ENCODE assay signal across 21 mouse cellular contexts in genomic region chr11:119959714-119960113, GRCm38 (mm10). TPM values are rescaled to one million over a fixed set of nuclear protein-coding genes. Genes with fewer than 3 reads are reported as not detected.
A peak's percentile ranks its signal among the peaks of the same experiment; 100 is the strongest.
DNase-seq lines count a peak whose midpoint lies in the region; ATAC-seq and TF ChIP-seq lines count a peak whose summit lies in the region.
"Had no signal": no experiment of that assay in that cellular context is flagged by ENCODE, and none has a peak within 500 bp of the region (broad histone marks: within the 10 kb centered on the region; RNA-seq: fewer than 3 reads in every experiment).

No protein-coding gene starts in this region.

- no peak overlapping the region for H3K9ac ChIP-seq in lung, embryonic 15.5 days
- H3K9ac ChIP-seq: embryonic facial prominence, embryonic 12.5 days; forebrain, embryonic 13.5 days; forebrain, embryonic 15.5 days had no signal

- intact Hi-C loops in heart, postnatal 10 days (cut with DNase I) = no loop called here

- no peaks in the 10 kb centered on the region for H3K27me3 ChIP-seq in lung, embryonic 15.5 days
- H3K27me3 ChIP-seq: embryonic facial prominence, embryonic 12.5 days; forebrain, embryonic 13.5 days; forebrain, embryonic 15.5 days had no signal

- no peak for TF ChIP-seq POLR2A in olfactory bulb, adult 2 months (IDR thresholded peaks at IDR 0.05; ENCODE audit: insufficient read depth, low read depth, low read length)

- no peak for TF ChIP-seq CTCF in layer of hippocampus, adult 2 months (conservative IDR thresholded peaks at IDR 0.05)
- no peak for TF ChIP-seq CTCF in olfactory bulb, adult 2 months (IDR thresholded peaks at IDR 0.05; ENCODE audit: insufficient read depth, low read depth, low read length)

- no peak overlapping the region for H3K4me2 ChIP-seq in lung, embryonic 15.5 days
- H3K4me2 ChIP-seq: embryonic facial prominence, embryonic 12.5 days; forebrain, embryonic 13.5 days; forebrain, embryonic 15.5 days had no signal

- no peak overlapping the region for H3K4me3 ChIP-seq in layer of hippocampus, adult 2 months
- no peak overlapping the region for H3K4me3 ChIP-seq in lung, embryonic 15.5 days
- H3K4me3 ChIP-seq in olfactory bulb, adult 2 months (ENCODE audit: insufficient read depth, low read depth, low read length) = no peak overlapping the region
- H3K4me3 ChIP-seq: embryonic facial prominence, embryonic 10.5 days; embryonic facial prominence, embryonic 12.5 days; forebrain, embryonic 13.5 days; forebrain, embryonic 15.5 days had no signal

- H3K9me3 ChIP-seq in lung, embryonic 15.5 days = no peaks in the 10 kb centered on the region
- H3K9me3 ChIP-seq: embryonic facial prominence, embryonic 10.5 days; embryonic facial prominence, embryonic 12.5 days; forebrain, embryonic 13.5 days; forebrain, embryonic 15.5 days had no signal

- 61% methylated on average over 4 of the region's 4 CpGs for WGBS in lung, embryonic 15.5 days
- 41% methylated on average over 4 of the region's 4 CpGs for WGBS in olfactory bulb, adult 2 months

- peak; percentile 29 to 46 for DNase-seq in heart, adult 18-20 months
- no peak for DNase-seq in heart, postnatal 10 days
- no peak for DNase-seq in layer of hippocampus, adult 2 months (ENCODE audit: low spot score in 2 of 2)
- DNase-seq in layer of hippocampus, adult 18-20 months (ENCODE audit: low spot score in 2 of 2) = no peak
- DNase-seq in lung, postnatal 4 days = no peak
- no peak for DNase-seq in liver
- DNase-seq: adrenal gland, adult 2 months; adrenal gland, postnatal 10 days; adrenal gland, postnatal 25 days; cerebellum, adult 11 months; cerebellum, adult 18-20 months; cerebellum, adult 8-10 months; cerebellum, adult 9-11 months; cerebellum, postnatal 14 days; cerebellum, postnatal 36 days had no signal

- H3K36me3 ChIP-seq in lung, embryonic 15.5 days = peaks cover 6% of the 10 kb centered on the region; the same call in 1 of the 2 replicates
- H3K36me3 ChIP-seq: embryonic facial prominence, embryonic 12.5 days; forebrain, embryonic 15.5 days had no signal

- peak overlapping the region; percentile 68 for H3K27ac ChIP-seq in layer of hippocampus, adult 2 months
- 0 out of 2 replicates have a peak overlapping the region, but pooled peaks have one; percentile 18 for H3K27ac ChIP-seq in lung, embryonic 15.5 days
- H3K27ac ChIP-seq in olfactory bulb, adult 2 months (ENCODE audit: insufficient read depth, low read depth, low read length) = peak overlapping the region; percentile 42
- H3K27ac ChIP-seq: embryonic facial prominence, embryonic 10.5 days; embryonic facial prominence, embryonic 12.5 days; forebrain, embryonic 13.5 days; forebrain, embryonic 15.5 days had no signal

- H3K4me1 ChIP-seq in lung, embryonic 15.5 days = peaks cover 24% of the 10 kb centered on the region
- H3K4me1 ChIP-seq in olfactory bulb, adult 2 months (ENCODE audit: control insufficient read depth, insufficient read depth, low read length) = peaks cover 54% of the 10 kb centered on the region

- ATAC-seq in lung, embryonic 15.5 days (ENCODE audit: borderline replicate concordance, extremely low read depth, low FRiP score, low TSS enrichment) = no peak
- ATAC-seq: forebrain, embryonic 13.5 days; forebrain, embryonic 15.5 days had no signal

RNA-seq across cellular contexts. Expression of gene Baiap2, which starts 17.2 kb away (rescaled TPM):
- total RNA-seq in heart, adult 18-20 months (2021) = 10 to 100 TPM in 1 of 2 experiments, 1 to 10 TPM in 1; 6.5 to 10.7 TPM
- 10 to 100 TPM in 1 of 2 experiments, 1 to 10 TPM in 1; 6.9 to 12.7 TPM for total RNA-seq in heart, postnatal 10 days (2021)
- total RNA-seq in layer of hippocampus, adult 2 months (2021) = 100 to 1,000 TPM; 244 to 257 TPM
- 100 to 1,000 TPM; 257 to 261 TPM for total RNA-seq in layer of hippocampus, adult 18-20 months (2021)
- 26.2 and 28.9 TPM in 2 replicates for polyA plus RNA-seq in lung, embryonic 15.5 days (2015; fragmentation: Nextera tagmentation; extraction: Ambion mirVana)
- not detected in 2 replicates for polyA plus RNA-seq in olfactory bulb, adult 2 months (2012; ENCODE audit: insufficient read depth, insufficient read length, low replicate concordance, missing spikeins)

RNA-seq across cellular contexts. Expression of gene Chmp6, which starts 46.5 kb away (rescaled TPM):
- total RNA-seq in heart, adult 18-20 months (2021) = 10 to 100 TPM; 27.8 to 30.2 TPM
- total RNA-seq in heart, postnatal 10 days (2021) = 10 to 100 TPM; 36.2 to 36.3 TPM
- total RNA-seq in layer of hippocampus, adult 2 months (2021) = 10 to 100 TPM; 34.7 to 45.9 TPM
- 10 to 100 TPM; 33.7 to 36.0 TPM for total RNA-seq in layer of hippocampus, adult 18-20 months (2021)
- 99.3 and 100 TPM in 2 replicates for polyA plus RNA-seq in lung, embryonic 15.5 days (2015; fragmentation: Nextera tagmentation; extraction: Ambion mirVana)
- not detected in 2 replicates for polyA plus RNA-seq in olfactory bulb, adult 2 months (2012; ENCODE audit: insufficient read depth, insufficient read length, low replicate concordance, missing spikeins)

Comparison
In these comparisons a context has a peak if more than half of its experiments do, and no peak if none do; other contexts are left out.
1. DNase-seq: peak in heart, adult 18-20 months (2 of 2); none in heart, postnatal 10 days (0 of 2), layer of hippocampus, adult 2 months (0 of 2), layer of hippocampus, adult 18-20 months (0 of 2), lung, postnatal 4 days (0 of 2) and liver (single experiment).
2. H3K27ac ChIP-seq: peak in every context shown above with its lines; median percentile 68 in layer of hippocampus, adult 2 months; 42 in olfactory bulb, adult 2 months; 18 in lung, embryonic 15.5 days.
3. RNA of gene Baiap2, which starts 17.2 kb away (total RNA-seq): 257 to 261 TPM in layer of hippocampus, adult 18-20 months and 244 to 257 TPM in layer of hippocampus, adult 2 months; 6.9 to 12.7 TPM in heart, postnatal 10 days and 6.5 to 10.7 TPM in heart, adult 18-20 months; every median in the first group is over 10 times any median in the second.